Mouse (Mus musculus) mesoderm, embryonic 11.5 days (tissue): ENCODE results near the gene Reep1.

Experiments
- DNase-seq: peaks from one replicate; pipeline ENCODE4 v3.0.0-alpha.2; 2012; ENCODE audit warnings: low read depth, low spot score

The Reep1 gene

DNA sequence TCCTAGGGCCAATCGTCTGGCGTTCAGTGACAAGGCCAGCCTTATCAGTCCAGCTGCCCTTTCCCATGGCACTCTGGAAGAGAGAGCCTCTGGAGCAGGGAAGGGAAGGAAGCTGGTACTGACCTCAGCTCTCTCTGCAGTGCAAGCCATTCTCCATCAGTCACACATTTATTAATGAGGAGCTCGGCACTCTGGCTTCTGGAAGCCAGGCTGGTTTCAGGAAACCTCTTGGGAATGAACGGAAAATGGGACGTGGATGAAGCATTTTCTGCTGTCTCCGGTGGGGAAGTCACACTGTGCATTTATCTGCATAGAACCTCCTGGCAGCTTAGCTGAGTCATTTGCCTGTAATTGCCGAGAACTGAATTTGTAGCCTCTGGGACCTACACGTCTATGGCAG is 29.8 kb downstream of the Reep1 start:
- no peak for DNase-seq

DNA sequence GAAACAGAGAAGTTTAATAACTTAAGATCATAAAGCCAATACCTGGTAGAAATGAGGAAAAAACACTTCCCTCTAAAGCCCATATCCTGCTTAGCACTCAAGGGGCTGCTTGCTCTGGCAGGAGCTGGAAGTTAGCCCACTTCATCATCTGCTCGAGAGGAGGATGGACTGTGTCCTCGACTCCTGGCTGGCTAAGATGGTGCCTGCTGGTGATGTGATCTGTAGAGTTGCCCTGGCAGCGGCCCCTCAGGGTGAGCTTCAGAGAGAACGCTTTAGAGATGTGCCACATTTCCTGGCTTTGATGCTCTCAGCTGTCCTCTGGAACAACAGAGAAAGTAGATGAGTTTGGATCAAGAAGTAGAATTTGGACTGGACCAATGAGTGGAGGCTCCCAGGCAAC is 31.2 kb downstream of the Reep1 start:
- no peak for DNase-seq

DNA sequence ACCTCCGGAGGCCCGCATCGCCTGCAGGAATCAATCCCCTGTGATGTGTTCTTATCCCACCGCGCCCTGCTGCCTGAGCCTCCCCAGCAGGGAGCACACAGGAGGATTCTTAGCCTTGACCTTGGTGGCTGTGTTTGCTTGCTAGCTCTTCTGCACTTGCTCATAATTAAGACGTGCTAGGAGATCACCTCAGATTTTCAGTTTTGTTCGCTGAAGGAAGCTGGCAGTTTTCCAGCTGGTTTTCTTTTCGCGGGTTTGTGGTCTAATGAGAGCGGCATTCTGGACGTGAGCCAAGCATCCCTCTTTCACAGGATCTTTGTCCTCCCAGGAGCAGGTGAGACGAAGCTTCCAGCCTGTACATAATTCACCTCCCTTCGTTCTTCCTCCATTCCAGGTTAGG is 33.6 kb downstream of the Reep1 start:
- DNase-seq = no peak

DNA sequence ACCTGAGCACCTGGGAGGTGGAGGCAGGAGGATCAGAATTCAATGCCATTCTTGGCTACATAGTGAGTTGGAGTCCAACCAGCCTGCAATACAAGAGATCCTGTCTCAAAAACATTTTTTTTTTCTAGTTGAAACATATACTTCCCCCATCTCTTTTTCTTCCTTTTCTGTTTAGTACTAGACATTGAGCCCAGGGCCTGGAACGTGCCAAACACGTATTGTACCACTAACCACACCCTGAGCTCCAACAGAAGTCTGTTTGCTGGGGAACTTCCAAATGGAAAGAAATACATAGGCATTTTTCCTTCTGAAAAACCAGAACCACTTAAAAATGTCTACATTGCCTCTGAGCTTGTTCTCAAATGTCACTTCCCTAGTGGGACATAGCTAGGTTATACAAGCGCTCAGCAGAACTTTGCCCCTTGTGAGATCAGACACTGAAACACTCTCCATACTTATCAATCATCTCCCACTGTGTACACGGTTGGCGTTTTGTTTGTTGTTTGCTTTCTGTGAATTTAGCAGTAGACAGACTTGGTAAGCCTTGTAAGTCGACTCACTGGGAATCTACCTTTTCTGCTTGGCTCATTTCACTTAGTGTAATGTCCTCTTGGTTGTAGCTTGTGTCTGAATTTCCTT is 34.8 kb downstream of the Reep1 start:
- DNase-seq = no peak

DNA sequence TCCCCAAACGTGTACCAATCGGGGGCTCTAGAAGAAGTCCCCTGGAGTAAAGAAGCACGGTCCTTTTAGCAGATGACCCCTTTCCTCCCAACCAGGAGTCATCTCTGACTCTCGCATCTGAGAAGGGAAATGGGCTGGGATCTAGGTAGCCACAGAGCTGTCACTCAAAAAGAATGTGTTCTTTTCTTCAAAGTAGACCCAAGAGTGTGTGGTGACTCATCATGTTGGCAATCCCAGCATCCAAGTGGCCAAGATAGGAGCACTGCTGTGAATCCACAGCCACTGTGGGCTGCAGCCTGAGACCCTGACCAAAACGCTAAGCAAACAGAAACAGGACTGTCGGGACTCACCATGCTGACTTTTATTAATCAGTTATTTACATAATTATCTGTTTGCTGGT is 37.6 kb downstream of the Reep1 start:
- DNase-seq = no peak

DNA sequence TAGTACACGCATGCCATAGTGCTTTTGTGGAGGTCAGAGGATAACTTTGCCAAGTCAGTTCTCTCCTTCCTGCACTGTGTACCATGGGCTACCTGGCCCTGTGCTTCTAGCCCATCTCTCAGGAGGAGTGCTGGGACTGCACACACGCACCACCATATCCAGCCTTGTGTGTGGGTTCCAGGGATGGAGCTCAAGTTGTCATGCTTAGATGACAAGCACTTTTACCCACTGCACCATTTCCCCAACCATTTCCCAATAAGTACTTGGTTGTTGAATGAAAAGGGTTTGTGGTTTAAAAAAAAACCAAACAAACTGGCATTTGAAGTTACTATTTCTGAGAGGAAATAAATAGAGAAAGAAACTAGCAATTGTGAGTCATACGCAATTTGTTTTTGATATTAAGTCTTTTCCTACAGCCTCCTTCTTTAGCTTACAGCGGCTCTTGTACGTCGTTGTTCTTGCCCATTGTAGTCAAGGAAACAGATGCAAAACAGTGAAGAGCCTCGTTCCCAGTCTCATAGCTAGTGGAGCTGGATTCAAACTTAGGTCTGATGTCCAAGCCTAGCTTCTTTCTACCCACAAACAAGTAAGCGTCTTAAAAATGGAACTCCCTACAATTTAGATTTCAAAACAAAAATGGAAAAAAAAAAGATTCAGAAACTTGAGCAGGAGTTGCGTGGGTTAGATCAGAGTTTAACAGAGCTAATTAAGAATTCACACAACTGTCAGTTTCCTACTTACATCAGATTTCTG is 38.3 kb downstream of the Reep1 start:
- DNase-seq = no peak

DNA sequence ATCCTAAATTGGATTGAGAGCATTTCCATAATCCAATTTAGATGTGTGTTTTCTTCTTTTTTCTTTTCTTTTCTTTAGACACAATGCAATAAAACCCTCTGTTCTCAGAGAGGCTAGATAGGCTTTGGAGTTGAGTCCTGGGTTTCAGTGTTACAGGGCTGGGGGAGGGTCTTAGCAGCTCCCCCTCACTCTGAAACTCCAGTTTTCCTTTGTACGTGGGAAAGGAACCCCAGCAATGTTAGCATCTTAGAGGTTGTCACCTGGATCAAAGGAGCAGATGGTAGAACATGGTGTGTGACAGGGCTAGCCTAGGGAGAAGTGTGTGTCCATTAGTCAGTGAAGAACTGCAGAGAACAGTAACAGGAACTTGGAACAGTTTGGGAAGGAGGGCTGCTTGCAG is 38.9 kb downstream of the Reep1 start:
- DNase-seq = no peak

DNA sequence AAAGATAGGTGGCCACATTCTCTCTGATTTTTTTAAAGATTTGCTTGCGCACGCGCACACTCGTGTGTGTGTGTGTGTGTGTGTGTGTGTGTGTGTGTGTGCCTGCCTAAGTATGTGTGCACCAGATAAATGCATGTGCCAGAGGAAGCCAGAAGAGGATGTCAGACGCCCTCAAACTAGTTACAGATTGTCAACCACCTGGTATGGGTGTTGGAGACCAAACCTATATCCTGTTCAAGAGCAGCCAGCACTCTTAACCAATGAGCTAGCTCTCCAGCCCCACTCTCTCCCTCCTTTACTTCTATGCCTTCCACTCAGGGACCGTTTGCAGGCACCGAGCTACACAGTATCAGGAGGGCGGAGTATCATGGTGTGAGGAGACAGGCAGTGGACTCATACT is 39.5 kb downstream of the Reep1 start:
- no peak for DNase-seq

DNA sequence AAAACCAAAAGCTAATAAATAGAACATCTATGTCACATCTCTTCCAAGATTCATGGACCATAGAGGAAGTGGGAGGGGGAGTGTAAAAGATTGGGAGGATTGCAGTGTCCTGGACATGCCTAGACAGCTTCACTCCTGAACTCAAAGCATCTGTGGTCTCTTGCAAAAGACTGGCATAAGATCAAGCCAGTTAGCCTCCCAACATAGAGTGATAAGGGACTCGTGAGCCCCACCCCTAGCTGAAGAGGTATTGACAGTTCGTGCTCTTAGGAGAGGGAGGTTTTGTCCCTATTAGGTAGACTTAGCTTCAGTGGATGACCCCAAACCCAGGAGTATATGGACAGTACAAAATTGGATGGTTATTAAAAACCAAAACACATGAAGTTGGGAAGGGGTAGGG is 44.2 kb downstream of the Reep1 start:
- no peak for DNase-seq

DNA sequence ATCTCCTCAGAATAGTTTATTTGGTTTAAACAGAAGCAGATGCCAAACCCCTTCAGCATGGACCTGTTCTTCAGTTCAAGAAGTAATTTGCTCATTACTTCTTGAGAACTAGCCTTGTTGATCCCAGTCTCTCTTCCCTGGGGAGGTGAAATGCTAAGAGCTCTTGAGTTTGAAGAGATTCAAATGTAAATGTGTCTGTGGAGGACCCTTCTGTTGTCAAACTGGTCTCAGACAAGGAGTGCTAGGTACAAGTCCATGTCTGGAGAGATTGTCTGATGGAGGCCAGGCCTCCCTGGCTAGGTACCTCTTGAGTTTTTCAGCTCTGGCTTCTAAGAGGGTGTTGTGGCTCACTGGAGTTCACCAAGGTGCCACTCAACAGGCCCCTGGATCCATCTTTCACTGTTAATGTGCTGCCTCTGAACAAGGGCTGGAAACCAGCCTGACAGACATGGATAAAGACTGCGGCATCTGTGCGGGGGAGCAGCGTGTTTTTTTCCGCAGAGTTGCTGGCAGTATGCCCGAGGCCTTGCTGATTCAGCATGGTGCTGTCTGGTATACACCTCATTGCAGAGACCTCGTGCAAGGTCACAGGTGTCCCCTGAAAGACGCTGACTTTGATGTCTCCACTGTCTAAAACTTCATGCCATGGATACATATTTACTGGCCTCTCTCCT is 45.6 kb downstream of the Reep1 start:
- DNase-seq = no peak

DNA sequence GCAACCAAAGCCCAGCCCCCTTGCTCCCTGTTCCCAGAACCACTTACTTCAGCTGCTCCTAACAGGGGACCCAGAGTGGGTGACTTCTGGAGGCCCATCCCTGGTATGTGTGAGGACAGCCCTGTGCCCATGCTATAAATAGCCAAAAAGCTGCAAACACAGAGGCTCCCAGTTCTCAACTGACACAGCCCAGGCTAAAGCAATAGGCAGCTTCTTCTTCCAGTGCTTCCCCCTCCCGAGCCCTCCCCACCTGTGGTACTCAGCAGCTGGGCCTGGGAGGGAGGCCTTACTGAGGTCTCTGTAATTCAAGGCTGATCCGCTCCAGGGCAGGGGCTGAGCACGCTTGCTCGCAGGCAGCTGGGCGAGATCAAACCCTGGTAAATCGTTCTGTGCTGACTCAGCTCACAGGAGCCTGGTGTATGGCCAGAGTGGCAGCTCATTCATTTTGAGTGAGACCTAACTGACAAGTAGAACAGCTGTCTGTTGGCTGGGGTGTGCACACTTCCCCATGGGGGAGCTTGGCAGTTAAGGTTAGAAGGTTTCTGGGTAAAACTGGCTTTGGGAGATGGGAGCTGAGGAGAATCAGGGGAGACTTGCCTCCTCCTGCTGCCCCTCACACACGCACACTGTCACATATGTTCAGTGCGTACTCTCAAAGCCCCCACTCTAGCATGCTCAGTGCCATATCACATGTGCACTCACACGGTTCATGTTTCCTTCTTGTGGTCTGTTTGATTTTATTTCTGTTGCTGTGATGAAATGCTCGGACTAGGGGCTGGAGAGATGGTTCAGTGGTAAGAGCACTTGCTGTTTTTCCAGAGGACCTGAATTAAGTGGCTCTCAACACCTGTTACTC is 49.9 kb downstream of the Reep1 start:
- DNase-seq = peak; percentile 62

DNA sequence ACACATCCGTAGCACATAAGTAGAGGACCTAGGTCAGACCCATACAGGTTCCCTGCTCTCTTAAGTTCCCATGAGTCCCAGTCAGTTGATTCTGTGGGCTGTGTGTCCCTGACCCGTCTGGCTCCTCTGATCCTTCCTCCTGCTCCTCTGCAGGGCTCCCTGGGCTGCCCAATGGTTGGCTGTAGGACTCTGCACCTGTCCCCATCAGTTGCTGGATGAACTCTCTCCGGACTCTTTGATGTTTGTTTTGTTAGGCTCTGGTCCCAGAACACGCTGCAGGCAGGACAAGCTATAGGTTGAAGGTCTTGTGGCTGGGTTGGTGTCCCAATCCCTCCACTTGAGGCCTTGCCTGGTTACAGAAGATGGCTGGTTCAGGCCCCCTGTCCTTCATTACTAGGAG is 51.4 kb downstream of the Reep1 start:
- DNase-seq = no peak

DNA sequence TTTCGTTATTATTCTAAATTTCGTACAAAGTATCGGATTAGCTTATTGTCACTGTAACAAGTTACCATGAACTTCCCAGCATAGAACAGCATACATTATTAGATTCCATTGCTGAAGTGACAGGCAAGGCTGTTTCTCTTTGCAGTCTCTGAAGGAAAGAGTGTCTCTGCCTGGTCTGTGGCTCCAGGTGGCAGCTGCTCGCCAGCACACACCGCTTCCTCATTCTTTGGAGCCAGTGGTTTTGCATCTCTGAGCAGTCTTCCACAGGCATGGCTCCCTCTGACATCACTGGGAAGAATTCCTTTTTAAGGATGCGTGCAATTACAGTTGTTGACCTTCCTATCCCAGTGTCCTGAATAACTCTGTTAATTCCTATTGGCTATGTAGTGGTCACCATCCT is 52.7 kb downstream of the Reep1 start:
- no peak for DNase-seq

DNA sequence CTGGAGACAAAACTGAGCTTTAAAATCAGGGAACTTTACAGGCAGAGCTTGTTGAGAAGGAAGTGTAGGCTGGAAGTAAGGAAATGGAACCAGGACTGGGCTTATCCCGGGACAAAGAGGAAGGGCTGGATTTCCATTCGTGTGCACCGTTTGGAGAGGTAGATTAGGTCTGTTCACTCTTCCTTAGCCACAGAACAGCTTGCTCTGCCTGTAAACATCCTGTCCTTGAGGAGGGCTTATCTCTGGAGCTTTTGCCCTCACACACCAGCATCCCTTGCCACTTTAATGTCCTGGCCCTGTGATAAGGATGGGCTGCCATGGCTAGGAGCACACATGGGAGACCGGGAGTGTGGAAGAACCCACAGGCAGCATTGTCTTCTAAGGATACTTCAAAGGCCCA is 60.4 kb downstream of the Reep1 start:
- no peak for DNase-seq

DNA sequence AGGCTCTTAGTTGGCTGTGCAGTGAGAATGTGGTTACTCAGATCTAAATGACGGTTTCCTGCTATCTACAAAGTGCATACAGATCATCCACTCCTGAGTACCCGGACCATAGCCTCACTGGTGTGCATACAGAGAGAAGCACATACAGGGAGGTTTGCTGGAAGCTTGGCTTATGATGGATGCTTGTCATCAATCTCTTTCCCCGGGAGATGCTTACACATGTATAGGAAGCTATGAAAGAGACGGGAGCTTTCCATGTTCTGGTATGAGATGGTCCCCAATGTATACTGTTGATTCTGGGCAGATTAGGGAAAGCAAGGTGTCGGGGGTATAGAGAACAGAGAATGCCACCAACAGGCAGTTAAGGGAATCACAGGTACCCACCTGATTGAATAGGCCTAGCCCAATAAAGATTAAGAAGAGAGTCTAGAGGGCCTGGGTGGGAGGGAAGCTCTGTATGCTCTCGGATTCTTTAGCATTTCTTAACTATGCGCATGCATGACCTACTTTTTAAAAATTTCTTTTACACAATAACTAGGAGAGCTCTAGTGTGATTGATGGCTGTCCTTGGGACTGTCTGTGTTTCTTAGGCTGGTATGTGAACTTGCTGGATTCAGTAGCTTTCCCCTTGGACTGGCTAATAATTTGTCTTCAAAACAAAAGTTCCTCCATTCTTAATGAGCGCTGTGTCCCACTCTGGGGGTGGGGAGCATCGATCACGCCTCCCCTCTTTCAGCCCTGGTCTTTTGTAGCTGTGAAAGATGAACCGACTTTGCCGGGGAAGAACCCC is 62.7 kb downstream of the Reep1 start:
- DNase-seq = no peak

DNA sequence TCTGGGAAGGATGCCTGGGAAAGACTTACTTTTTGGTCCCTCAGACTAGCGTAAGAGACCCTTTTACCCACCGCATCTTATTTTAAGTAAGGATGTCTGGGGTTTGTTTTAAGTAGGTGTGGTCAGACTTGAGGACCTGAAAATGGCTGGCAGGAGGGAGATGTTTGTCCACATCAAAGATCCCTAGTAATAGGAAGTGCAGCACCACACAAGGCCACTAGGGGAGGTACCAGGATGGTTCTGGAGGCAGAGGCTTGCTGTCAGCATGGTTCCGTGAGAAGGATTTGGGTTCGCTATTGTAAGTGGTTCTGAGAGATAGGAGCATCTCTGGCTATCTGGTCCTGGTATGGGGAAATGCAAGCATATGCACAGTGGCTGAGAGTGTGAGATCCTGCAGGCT is 63.5 kb downstream of the Reep1 start:
- DNase-seq = no peak

DNA sequence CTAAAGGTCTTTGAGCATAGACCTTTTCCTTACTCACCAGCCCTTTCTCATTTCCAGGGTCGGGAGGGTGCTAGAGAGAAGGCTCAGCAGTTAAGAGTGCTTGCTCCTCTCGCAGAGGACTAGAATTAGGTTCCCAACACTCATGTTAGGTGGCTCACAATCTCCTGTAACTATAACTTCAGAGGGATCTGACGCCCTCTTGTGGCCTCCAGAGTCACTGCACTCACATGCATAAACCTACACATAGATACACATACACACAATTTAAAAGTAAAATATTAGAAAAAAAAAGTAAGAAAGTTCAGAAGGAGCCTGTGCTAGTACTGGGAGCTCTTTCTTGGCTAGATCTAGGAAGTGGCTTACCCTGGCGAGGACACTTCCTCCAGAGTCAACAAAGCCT is 63.9 kb downstream of the Reep1 start:
- DNase-seq = no peak

DNA sequence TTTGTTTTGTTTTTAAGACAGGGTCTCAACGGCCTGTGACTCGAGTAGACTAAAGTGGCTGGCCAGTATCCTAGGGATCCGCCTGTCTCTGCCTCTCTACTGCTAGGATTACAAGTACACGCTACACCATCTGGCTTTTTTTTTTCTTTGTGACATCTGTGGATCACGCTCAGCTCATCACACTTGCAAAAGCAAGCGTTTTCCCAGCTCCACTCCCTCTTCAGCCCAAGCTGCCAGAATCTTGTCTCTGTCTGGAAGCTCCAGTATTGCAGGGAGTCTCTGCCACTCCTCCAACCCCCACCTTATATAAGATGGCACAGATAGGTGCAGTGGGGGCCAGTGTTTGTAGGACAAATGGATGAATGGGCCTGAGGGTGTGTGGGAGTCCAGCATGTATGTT is 64.8 kb downstream of the Reep1 start:
- no peak for DNase-seq

DNA sequence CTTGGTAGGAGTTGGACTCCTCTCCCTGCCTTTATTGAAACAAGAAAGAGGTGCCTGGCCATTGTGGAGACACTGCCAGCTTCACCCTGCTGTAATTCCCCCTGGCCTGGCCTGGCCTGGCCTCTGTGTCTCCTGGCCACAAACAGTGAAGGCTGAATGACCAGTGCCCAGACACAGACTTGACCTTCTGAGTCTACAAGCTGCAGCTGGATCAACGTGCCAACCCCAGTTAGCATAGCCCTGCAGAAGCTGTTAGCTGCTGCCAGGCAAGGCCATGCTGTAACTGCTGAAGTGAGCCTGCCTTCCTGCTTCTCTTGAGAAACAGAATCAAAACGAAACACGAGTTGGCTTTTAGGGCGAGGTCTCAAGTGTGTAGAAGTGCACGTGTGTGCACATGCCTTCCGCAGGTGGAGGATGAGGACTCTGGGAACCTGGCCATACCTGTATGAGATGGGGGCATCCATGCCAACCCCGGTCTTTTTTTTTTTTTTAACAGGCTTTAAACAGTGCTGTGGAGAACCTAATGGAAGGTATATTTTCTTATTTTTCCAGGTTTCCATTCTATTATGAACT is 65.4 kb downstream of the Reep1 start:
- no peak for DNase-seq

DNA sequence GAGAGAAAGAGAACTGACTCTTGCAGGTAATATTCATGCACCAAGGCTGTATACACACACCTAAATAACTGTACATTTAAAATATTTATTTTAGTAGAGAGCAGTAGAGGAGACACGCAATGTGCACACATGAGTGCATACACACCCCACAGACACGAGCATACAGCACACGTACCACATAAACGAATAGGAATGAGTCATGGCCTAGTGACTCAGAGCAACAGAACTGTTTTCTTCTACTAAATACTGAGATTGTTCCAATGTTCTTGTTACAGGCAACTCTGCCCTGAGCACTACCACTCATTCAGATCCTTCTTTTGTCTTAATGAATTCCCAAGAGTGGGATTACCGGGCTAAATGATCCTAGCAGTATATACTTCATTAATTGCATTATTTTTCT is 70.7 kb downstream of the Reep1 start:
- DNase-seq = no peak

DNA sequence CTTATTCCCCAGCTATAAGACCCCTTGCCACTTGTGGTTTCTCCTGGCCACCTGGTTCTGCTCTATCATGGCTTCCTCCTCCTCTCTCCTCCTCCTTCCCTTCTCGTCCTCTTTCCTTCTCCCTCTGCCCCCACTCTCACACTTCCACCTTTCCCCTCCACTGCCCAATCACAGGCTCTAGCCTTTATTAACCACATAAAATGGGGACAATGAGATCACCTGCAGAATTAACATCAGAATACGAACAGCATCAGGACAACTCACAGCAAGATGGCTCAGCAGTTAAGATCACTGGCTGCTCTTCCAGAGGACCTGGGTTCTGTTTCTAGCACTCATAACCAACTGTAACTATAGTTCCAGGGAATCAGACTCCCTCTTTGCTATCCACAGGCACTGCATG is 72.5 kb downstream of the Reep1 start:
- DNase-seq = no peak
